Mouse (Mus musculus) cerebellum, postnatal 4 days (tissue): ENCODE measurements at regions not wholly inside any gene's neighbourhood (a gene's known extent, or its start where the extent isn't known, plus 50 kb on each side); places are given as distances from the start of the nearest gene placed in this dataset.

Experiments used
- DNase-seq, 2 experiments: peaks; one replicate each; pipeline ENCODE4 v3.0.0; 2022; ENCODE audit warnings: low spot score in 2 of 2, mixed read lengths in 1 of 2

GRCm38 (mm10) chr11:114223061-114223460, 156.2 kb upstream of the Sdk2 start:
- DNase-seq: no peak

DNA sequence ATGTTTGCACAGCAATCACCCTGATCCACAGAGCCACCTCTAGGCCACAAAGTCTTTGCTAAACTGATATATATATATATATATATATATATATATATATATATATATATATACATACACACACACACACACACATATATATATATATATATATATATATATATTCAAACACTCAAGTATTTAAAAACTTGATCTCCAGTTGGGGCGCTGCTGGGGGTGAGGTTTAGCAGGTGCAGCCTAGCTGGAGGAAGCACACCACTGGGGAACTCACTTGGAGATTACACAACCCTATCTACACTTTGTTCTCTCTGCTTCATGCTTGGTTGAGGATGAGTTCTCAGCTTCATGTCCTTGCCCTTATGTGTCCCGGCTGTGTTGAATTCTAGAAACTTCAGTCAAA, 153.6 kb upstream of the Sdk2 start:
- DNase-seq: no peak

DNA sequence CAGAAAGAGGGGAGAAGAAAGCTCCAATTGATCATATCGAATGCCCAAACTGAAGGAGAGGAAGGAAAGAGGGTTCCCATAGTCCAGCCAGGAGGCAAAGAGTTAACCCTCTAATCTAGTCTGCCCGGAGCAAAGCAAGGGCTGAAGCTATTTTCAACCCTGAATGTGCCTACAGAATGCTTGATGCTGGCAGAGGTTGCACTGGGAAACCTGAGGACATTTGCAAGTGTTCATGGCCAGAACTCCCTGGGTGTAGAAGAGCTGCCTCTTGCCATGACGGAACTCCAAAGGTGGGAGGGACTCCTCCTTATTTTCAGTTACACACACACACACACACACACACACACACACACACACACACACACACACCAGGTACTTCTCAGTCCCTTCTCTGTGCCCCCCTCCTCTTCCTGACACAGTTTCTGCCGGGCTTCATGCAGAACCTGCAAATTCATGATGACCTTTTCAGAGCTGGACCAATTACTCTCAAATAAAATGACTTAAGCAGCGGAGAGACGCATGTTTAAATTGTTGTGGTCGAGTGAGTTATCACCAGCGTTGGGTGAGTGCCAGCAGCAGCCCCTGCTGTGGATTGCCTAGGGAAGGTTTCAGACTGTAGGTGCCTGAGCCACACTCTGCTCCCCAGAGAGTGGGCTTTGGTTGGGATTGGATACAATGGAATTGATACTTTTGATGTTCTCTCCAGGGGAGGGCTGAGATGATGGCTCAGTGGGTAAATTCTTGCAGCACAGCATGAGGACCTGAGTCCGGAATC, 152.1 kb upstream of the Sdk2 start:
- DNase-seq: no peak

DNA sequence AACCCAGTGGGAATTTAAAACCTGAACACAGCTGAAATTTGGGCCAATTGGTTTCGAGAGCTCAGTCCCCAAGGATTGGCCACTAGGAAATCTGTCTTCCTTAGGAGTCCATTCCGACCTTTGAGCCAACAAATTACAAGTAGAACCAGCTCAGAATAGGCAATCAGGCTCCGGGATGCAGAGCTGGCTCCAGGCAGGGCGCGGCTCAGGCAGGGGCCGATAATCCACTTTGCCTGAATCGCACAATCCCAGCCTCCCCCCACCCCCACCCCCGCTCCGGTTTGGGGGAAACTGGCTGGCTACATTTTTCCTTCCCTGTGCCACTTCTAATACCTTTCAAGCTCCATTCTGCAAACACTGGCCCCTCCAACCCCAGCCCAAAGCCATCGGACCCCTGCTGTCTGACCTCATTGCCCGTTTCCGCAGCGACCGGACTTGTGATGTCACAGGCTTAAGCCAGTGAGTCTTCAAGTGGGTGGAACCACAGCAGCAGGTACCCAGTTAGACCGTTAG, 150.5 kb upstream of the Sdk2 start:
- DNase-seq: no peak

DNA sequence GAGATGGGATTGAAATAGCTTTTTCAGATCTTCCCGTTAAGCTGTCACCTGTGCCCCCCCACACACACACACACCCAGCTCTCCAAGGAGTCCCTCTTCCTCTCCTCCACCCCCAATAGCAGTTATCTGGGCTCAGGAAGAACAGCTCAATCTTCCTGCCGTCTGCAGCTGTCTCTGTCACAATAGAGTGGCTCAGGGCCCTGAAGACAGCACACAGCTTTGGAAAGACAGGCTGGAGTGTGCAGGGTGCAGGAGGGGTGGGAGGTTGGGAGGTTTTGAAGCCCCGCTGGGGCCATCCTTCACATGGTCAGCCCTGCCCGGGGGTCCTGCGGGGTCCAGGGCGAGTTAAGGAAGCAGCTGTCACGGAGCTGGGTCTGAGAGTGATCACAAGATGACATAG, 149.6 kb upstream of the Sdk2 start:
- DNase-seq: no peak

- DNase-seq: no peak
Measured at GRCm38 (mm10) chr11:114215256-114215655, 148.4 kb upstream of the Sdk2 start.

DNA sequence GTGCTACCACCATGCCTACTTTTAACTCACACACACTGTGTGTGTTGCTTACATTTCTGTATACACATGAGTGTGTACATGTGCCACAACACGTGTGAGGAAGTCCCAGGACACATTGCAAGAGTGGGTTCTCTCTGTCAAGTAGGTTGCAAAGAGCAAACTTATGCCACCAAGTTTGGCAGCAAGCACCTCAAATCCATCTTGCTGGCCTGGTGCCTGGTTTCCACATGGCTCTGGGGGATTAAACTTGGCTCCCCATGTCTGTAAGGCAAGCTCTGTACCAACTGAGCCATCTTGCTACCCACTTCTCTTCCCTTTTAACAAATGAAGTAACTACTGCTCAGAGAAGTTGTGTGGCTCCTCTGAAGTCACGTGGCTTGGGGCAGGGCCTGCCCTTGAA, 145.3 kb upstream of the Sdk2 start:
- no peak for DNase-seq

DNA sequence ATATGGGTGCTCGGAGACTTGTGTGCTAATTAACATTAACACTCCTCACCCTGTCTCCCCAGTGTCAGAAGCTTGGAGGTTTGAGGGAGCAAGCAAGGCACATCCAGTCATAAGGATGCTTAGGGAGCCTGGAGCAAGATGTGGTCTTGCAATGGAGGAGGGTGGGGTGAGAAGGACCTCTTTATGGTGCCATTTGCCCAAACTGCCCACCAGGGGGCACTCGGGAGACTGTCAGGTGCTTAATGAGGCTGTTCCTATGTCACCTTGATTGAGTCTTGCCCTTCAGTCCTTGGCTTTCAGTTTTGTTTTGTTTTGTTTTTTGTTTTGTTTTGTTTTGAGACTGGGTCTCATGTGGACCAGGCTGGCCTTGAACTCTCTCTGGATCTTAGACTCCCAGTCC, 138.3 kb upstream of the Sdk2 start:
- DNase-seq: peak in 1 of 2 experiments; percentile 54

DNA sequence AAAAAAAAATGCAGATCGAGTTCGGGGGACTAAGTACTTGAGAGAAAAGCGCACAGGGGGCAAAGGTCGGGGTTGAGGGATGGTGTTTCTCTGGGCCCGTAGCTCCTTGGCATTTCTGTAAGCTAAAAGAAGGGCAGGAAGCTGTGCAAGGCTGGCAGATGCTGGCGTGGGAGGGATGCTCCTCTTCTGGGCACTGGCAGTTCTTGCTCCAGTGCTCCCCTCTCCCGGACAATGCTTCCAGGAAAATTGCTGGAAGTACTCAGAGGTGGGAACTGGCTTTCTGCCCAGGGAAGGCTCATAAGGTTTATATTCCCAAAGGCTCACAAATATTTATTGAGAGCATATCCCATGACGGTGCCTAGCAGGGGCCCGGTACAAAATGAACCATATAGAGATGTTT, 136.6 kb upstream of the Sdk2 start:
- DNase-seq: no peak

- DNase-seq: no peak
Measured at GRCm38 (mm10) chr11:114202486-114202885, 135.6 kb upstream of the Sdk2 start.

DNA sequence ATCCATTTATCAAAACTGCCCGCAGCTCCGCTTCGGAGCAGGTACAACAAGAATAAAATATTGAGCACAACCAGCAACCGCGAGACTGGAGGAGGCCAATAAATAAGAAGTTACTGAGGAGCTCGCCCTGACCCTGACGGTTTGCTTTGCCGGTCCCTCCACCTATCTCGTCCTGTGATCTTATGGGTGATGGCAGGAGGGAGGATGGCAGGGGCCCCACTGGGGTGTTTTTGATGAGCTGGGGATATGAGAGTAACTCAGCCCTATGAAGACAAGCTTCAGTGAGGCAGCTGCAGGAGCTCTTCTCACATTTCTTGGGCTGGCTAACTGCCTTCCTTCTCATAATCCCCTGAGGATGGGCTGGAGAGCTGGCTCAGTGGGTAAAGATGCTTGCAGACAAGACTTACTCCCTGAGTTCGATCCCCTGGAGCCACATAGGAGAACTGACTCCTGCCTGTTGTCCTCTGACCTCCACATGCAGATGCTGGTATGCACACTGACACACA, 132.3 kb upstream of the Sdk2 start:
- no peak for DNase-seq

DNA sequence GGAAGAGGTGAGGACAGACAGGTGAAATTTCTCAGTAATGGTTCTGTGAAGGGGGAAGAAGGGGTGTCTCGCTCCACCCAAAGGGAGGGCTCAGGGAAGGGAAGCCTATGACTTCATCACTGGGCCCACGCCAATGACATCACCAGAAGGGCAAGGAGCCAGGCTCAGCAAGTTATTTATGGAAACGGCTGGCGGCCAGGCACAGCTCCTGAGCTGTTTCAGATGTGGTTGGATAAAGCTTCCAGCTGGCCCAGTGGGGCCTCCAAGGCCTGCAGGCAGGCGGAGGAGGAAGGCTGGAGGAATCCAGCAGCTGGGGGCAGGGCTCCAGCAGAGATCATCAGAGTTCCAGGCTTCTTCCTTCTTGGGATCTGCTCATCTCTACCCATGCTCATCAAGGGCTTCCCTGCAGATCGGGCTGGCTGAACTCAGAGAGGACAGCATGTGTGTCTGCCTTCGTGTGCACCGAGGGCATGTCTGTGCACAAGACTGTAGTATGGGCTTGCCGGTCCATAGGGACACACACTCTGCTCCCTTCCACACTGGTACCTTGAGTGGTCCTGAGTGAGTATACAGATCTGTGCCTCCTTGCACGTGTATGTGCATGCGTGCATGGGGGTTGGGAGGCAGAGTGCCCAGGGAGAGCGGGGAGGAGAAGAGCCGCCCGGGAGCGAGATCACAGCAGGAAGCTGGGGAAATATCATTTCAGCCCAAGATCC, 131.6 kb upstream of the Sdk2 start:
- DNase-seq: peak; percentile 62 to 92

DNA sequence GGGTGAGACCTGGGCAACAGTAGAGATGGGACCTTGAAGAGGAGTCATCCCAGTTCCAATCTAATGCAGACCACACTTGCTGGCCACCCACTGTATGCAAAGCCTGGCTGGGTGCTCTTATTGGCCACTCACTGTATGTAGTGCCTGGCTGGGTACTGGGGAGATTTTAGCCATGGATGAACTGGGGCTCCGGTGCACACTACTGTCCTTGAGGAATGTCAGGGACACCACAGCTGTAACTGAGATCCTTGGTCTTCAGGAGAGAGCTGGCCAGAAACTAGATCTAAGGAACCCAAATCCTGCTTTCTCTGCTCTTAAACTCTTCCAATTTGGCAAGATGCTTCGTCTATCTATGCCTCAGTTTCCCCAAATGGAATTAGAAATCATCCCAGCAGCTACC, 128.4 kb upstream of the Sdk2 start:
- DNase-seq: no peak

- no peak for DNase-seq
Measured at GRCm38 (mm10) chr11:114194055-114194706, 127.3 kb upstream of the Sdk2 start.

DNA sequence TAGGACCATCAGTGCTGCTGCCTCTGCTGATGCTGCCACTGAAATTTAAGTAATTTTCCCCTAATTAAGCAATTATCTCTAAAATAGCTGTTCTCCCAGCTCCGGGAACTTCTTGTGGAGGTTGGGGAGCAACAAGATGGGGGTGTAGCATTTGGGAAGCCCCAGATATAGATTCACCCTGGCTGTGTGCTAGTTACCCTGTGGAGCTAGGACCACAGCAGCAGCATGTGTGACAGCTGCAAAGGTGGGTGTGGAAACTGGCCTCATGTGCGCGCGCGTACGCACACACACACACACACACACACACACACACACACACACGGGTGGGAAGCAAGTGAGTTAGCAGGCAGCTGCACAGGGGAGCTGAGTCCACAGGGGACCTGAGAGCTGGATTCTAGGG, 126.2 kb upstream of the Sdk2 start:
- no peak for DNase-seq

- DNase-seq: no peak
Measured at GRCm38 (mm10) chr11:114191661-114192060, 124.8 kb upstream of the Sdk2 start.

- peak in 1 of 2 experiments; percentile 71 for DNase-seq
Measured at GRCm38 (mm10) chr11:114184970-114185882, 118.4 kb upstream of the Sdk2 start.

DNA sequence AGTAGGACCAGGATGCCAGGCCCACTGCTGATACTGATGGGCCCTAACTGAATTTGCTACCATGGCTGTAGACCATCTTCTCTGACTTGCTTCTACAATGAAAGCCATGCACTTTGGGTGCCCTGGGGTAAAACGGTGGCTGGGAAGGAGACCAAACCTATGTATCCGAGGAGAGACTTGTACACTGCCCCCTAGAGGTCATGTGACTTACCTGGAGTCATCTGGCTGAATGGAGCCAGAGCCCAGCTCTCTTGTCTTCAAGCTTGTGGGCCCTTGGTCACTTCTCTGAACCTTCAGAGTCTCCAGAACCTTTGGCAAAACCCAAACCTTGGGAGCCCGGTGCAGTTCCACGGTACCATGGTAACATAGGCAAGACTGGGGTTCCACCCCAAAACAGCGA, 117.6 kb upstream of the Sdk2 start:
- DNase-seq: no peak

- DNase-seq: no peak
Measured at GRCm38 (mm10) chr11:114183231-114183630, 116.4 kb upstream of the Sdk2 start.

DNA sequence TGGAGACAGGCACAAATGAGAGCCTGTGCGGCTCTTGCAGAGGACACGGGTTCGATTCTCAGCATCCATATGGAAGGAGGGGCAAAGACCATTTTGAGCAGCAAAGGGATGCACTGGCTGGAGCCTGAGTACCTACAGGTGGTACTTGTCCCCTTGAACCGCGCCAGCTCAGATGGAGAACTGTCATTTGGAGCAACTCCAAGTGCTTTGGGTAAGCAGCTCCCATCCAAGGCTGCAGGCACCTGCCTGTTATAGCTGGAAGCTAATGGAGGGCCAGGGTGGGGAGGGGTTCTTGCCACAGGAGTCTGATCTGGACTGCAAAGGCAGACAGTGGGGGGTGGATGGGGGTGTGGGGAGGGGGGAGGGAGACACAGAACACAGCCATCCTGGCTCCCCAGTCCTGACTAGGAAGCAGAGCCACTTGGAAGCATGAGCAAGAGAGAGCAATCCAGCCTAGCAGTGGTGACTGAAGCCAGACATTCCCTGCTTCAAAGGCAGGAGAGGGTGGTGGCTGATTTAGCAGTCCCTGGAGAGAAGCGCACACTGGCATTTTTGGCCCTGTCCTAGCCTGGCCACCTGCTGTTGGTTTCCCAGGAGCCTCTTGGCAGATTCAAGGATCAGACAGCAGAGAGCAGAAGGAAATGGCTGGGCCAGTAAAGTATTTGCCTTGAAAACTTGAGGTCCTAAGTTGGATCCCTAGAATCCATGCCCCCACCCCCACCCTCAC, 112.1 kb upstream of the Sdk2 start:
- DNase-seq: no peak

- no peak for DNase-seq
Measured at GRCm38 (mm10) chr11:114177789-114178188, 110.9 kb upstream of the Sdk2 start.
